Mouse (Mus musculus) spleen, embryonic (tissue): Measurements from ENCODE around the gene Midn.

Source experiments
- CTCF ChIA-PET: fragments of 350-600 bp; sonication (Branson Sonifier 250); formaldehyde crosslinking; loops from one replicate; lab custom pipeline; 2022; lab: Charles Lee

The Midn gene

DNA sequence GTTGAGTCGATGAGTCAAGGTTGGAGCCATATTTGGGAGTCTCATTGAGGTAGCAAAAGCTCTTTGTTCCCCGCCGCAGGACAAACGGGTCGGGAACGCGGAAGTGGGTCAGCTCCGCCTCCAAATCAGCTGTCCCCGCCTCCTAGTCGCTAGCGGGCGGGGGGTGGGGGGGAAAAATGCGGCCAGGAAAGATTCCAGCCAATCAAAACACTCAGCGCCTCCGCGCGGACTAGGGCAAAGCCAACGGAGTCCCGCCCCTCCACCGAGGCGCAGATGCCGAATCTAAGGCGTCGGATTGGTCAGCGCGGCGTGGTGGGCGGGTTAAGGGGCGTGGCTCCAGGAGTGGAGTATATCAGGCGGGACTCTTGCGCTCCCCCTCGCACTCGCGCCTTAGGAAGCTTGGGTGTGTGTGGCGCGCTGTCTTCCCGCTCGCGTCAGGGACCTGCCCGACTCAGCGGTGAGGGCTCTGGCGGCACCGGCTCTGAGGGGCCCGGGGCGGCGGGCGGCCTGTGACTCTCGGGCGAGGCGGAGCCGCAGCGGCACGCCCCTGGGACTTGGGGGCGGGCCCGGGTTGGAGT, 19.5 kb downstream of the Midn start:
- CTCF ChIA-PET: interaction anchor here (0.5 to 1.3 kb wide), 4 partner anchors 20 to 178 kb away, joined by 3 to 4 read pairs (median 3); no protein-coding TSS in a partner anchor

- CTCF ChIA-PET: interaction anchor here (0.6 to 1.3 kb wide), 5 partner anchors 20 to 479 kb away, joined by 4 to 6 read pairs (median 4); no protein-coding TSS in a partner anchor
Measured at GRCm38 (mm10) chr10:80168038-80168661, 20.1 kb downstream of the Midn start.

- CTCF ChIA-PET: interaction anchor here (1.5 kb wide), 1 partner anchor 25 kb away, joined by 11 read pairs; no protein-coding TSS in a partner anchor
Measured at GRCm38 (mm10) chr10:80169070-80169469, 21.0 kb downstream of the Midn start.

DNA sequence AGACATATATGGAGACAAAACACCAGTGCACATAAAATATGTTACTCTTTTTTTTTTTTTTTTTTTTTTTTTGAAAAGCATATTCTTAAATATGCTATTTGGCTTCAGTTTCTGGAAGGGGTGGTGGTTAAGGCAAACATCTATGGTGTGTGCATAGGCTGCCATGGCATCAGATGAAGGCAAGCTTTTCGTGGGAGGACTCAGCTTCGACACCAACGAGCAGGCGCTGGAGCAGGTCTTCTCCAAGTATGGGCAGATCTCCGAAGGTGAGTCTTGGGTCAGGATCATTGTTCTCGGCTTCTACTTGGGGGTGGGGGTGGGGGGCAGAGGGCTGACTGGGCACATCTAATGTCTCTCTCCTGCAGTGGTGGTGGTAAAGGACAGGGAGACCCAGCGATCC, 21.6 kb downstream of the Midn start:
- CTCF ChIA-PET: interaction anchor here (0.7 to 1.5 kb wide), 2 partner anchors 26 to 41 kb away, joined by 8 to 11 read pairs; no protein-coding TSS in a partner anchor

GRCm38 (mm10) chr10:80170052-80170451, 22.0 kb downstream of the Midn start:
- CTCF ChIA-PET: interaction anchor here (0.7 to 1.5 kb wide), 2 partner anchors 26 to 41 kb away, joined by 8 to 11 read pairs; no protein-coding TSS in a partner anchor

GRCm38 (mm10) chr10:80170601-80171021, 22.5 kb downstream of the Midn start:
- CTCF ChIA-PET: no interaction called here

- CTCF ChIA-PET: interaction anchor here (0.9 kb wide), 1 partner anchor 202 kb away, joined by 3 read pairs; no protein-coding TSS in a partner anchor
Measured at GRCm38 (mm10) chr10:80171252-80171651, 23.2 kb downstream of the Midn start.

GRCm38 (mm10) chr10:80171760-80172526, 23.9 kb downstream of the Midn start:
- CTCF ChIA-PET: interaction anchor here (0.6 to 0.9 kb wide), 2 partner anchors 187 to 202 kb away, joined by 3 to 7 read pairs; no protein-coding TSS in a partner anchor

DNA sequence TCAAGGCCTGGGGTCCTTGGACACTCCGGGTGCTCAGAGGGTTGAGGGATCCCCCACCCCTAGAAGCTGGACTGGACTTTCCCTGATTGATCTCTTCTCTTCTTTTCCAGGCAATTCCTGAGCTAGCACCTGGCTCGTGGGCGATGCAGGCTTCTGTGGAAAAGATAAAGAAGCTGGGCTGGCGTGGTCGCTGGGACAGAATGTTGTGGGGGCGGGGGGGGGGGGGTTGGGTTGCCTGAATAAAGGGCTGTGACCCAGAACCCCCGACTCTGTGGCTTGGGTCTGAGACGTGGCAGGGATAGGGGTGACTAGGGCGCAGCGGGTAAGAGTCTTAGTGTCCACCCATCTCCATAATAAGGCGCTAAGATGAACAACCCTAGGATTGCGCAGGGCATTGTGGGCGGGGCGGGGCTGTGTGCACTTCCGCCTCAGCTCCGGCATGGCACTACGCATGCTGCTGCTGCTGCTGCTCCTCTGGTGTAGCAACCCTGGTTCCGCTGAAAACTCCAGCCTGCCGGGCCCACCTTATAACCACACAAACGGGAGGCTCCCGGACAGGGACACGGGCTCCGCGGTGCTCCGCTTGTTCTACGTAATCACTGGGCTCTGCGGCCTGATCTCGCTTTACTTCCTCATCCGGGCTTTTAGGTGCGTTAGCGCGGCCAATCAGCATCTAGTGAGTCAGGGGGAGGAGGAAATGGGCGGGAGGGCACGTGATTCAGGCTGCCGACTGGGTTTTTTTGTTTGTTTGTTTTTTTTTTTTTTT, 24.6 kb downstream of the Midn start, which contains the start of gene 1600002K03Rik:
Gene 1600002K03Rik, plus strand, starts transcription at position 418 of the 766 bp plus-strand sequence.
- CTCF ChIA-PET: interaction anchor here (0.5 to 0.7 kb wide), 3 partner anchors 88 to 188 kb away, joined by 4 to 7 read pairs (median 6); partner anchors contain the start of genes Dazap1 and Gamt

GRCm38 (mm10) chr10:80173358-80173757, 25.3 kb downstream of the Midn start:
- CTCF ChIA-PET: no interaction called here

GRCm38 (mm10) chr10:80173955-80174640, 26.0 kb downstream of the Midn start:
- CTCF ChIA-PET: interaction anchor here (0.6 to 0.8 kb wide), 2 partner anchors 25 to 301 kb away, joined by 3 to 8 read pairs; no protein-coding TSS in a partner anchor

GRCm38 (mm10) chr10:80174705-80175104, 26.6 kb downstream of the Midn start:
- CTCF ChIA-PET: interaction anchor here (0.6 to 1.5 kb wide), 3 partner anchors 26 to 300 kb away, joined by 3 to 16 read pairs (median 8); no protein-coding TSS in a partner anchor

- CTCF ChIA-PET: interaction anchor here (1.5 kb wide), 1 partner anchor 69 kb away, joined by 16 read pairs; no protein-coding TSS in a partner anchor
Measured at GRCm38 (mm10) chr10:80175536-80176269, 27.6 kb downstream of the Midn start.

- CTCF ChIA-PET: interaction anchor here (0.7 to 1.5 kb wide), 3 partner anchors 68 to 337 kb away, joined by 3 to 16 read pairs (median 3); no protein-coding TSS in a partner anchor
Measured at GRCm38 (mm10) chr10:80176270-80176834, 28.3 kb downstream of the Midn start.

DNA sequence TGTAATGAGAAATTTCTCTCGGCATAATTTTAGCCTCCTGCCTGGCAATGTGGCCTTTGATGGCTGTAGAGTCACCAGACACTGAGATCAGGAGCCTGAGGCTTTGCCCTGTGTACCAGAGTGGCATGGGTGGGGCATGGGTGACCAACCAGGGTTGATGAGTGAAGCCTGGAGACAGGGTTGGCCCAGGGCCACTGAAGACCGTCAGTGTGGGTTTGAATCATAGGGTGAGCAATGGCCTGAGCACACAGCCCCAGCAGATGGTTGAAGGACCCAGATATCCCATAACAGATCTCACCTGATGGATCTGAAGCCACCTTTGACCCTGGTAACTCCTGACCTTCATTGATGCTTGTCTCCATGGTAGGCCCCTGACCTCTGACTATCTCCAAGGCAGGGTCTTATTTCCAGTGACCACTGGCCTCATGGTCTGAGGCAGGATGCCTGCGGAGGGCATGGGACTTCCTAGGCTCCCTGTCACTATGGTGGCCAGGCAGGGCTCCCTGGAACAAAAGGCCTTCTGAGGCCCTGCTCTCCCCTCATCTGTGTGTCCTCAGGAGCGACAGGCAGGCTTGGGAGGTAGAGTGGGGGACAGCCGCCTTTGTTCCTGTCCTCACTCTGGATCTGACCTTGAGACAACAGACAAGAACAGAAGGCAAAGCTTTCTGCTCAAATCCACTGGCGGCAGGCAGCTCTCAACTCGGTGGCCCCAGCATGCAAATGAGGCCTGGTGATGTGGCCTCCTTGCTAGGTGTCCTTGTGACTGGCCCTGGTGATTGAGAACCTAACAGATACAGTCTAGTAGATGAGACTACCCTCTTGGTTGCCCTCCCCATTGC, 29.6 kb downstream of the Midn start:
- CTCF ChIA-PET: no interaction called here

- CTCF ChIA-PET: interaction anchor here (0.7 kb wide), 1 partner anchor 44 kb away, joined by 4 read pairs; no protein-coding TSS in a partner anchor
Measured at GRCm38 (mm10) chr10:80179068-80180051, 31.3 kb downstream of the Midn start, which contains the start of gene Efna2. Gene Efna2, plus strand, starts transcription at chr10:80179482.
